Mouse (Mus musculus) right cerebral cortex, postnatal 10 days (tissue): ENCODE measurements around the gene Zc3h10.
"Not testable (repeated sequence)": the region's sequence is repeated elsewhere in the genome, so short reads cannot be mapped to it uniquely, and the experiment has no call there.

Source experiments
- DNase-seq, 2 experiments: peaks; one replicate each; pipeline ENCODE4 v3.0.0; 2021; ENCODE audit warnings: low spot score in 2 of 2

The Zc3h10 gene

GRCm38 (mm10) chr10:128497134-128497737, 50.3 kb downstream of the Zc3h10 start:
- no peak for DNase-seq

- no peak for DNase-seq
Observed at GRCm38 (mm10) chr10:128496509-128497077, 51.0 kb downstream of the Zc3h10 start.

GRCm38 (mm10) chr10:128495903-128496302, 51.7 kb downstream of the Zc3h10 start:
- DNase-seq: no peak

- no peak for DNase-seq
Observed at GRCm38 (mm10) chr10:128495270-128495669, 52.3 kb downstream of the Zc3h10 start.

- no peak for DNase-seq
Observed at GRCm38 (mm10) chr10:128494667-128495245, 52.8 kb downstream of the Zc3h10 start.

- peak; percentile 99 for DNase-seq
Observed at GRCm38 (mm10) chr10:128493695-128494666, 53.6 kb downstream of the Zc3h10 start, which contains the start of gene Myl6. TSS of gene Myl6 (minus strand) at chr10:128494145.

- DNase-seq: no peak
Observed at GRCm38 (mm10) chr10:128493319-128493694, 54.3 kb downstream of the Zc3h10 start.

- DNase-seq: peak; percentile 70 to 71
Observed at GRCm38 (mm10) chr10:128492633-128493311, 54.8 kb downstream of the Zc3h10 start.

- DNase-seq: not testable (repeated sequence)
Observed at GRCm38 (mm10) chr10:128492051-128492450, 55.5 kb downstream of the Zc3h10 start.
